Mouse (Mus musculus): ENCODE measurements around the gene Npas2. TPM values are rescaled to one million over a fixed set of nuclear protein-coding genes. Genes with fewer than 3 reads are reported as not detected.

Npas2 gene
- total and polyA plus RNA-seq, 2 experiments from 2014 or later, result 3.5 to 3.7 TPM

GRCm38 (mm10) chr1:39298294-39298693, 104.8 kb downstream of the Npas2 start:
- DNase-seq (ENCODE audit: low spot score) (no peak), ATAC-seq (ENCODE audit: insufficient read depth, low read depth) (no peak)
- no peak for TF ChIP-seq CTCF (IDR thresholded peaks at IDR 0.05; ENCODE audit: low read depth)
- H3K9ac ChIP-seq (replicated peaks; ENCODE audit: low read depth, low read length), result no peak overlapping the region
- no peaks in the 10 kb centered on the region for H3K9me3 ChIP-seq (replicated peaks; ENCODE audit: control insufficient read depth, low read length)
- WGBS, result 82% methylated on average over 9 of the region's 9 CpGs
- H3K27me3 ChIP-seq (ENCODE audit: control insufficient read depth, insufficient read depth, low read length), result no peaks in the 10 kb centered on the region
- no peak overlapping the region for H3K4me3 ChIP-seq (ENCODE audit: low read depth, low read length)
- H3K4me1 ChIP-seq (ENCODE audit: control insufficient read depth, insufficient read depth), result no peaks in the 10 kb centered on the region
- no peak overlapping the region for H3K27ac ChIP-seq (ENCODE audit: low read depth)
- no peak overlapping the region for H3K4me2 ChIP-seq (ENCODE audit: low read depth, low read length)
- peaks cover 27% of the 10 kb centered on the region for H3K36me3 ChIP-seq (replicated peaks; ENCODE audit: control insufficient read depth, insufficient read depth, low read length)

- no peak for TF ChIP-seq CTCF (IDR thresholded peaks at IDR 0.05; ENCODE audit: low read depth)
- TF ChIP-seq EP300 (IDR thresholded peaks at IDR 0.05; ENCODE audit: low read depth), result no peak
- Histone ChIP-seq H3K27ac (ENCODE audit: low read depth) (no peak overlapping the region), H3K4me3 (ENCODE audit: low read depth, low read length) (no peak overlapping the region), H3K4me1 (ENCODE audit: control insufficient read depth, insufficient read depth) (no peaks in the 10 kb centered on the region), H3K36me3 (replicated peaks; ENCODE audit: control insufficient read depth, insufficient read depth, low read length) (0 out of 2 replicates have a peak, but pooled peaks cover 16% of the 10 kb centered on the region), H3K9ac (replicated peaks; ENCODE audit: low read depth, low read length) (no peak overlapping the region), H3K27me3 (ENCODE audit: control insufficient read depth, insufficient read depth, low read length) (no peaks in the 10 kb centered on the region), H3K9me3 (replicated peaks; ENCODE audit: control insufficient read depth, low read length) (no peaks in the 10 kb centered on the region), H3K4me2 (ENCODE audit: low read depth, low read length) (no peak overlapping the region)
- ATAC-seq (ENCODE audit: insufficient read depth, low read depth) (no peak), DNase-seq (ENCODE audit: low spot score) (no peak)
- 91% methylated on average over 9 of the region's 9 CpGs for WGBS
Measured at GRCm38 (mm10) chr1:39300243-39300642, 106.7 kb downstream of the Npas2 start.

DNA sequence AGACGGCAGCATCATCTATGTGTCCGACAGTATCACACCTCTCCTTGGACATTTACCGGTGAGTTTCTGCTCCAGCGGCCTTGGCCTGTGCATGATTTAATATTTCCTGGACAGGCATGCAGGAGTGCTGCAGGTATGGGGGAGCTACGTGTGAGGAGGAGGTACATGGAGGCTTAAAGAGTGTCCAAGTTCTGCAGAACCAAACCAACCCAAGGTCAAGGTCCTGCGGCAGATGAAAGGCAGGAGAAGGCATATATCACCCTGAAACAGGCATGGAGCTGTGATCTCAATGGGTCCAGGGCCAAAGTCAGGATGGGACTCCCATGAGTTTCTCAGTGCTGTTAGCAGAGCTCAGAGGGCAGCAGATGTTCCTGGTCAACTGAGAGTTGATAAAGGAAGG, 107.1 kb downstream of the Npas2 start:
- 92% methylated on average over 6 of the region's 6 CpGs for WGBS
- H3K27ac ChIP-seq (ENCODE audit: low read depth), result no peak overlapping the region
- 0 out of 2 replicates have a peak, but pooled peaks cover 16% of the 10 kb centered on the region for H3K36me3 ChIP-seq (replicated peaks; ENCODE audit: control insufficient read depth, insufficient read depth, low read length)
- ATAC-seq (ENCODE audit: insufficient read depth, low read depth) (no peak), DNase-seq (ENCODE audit: low spot score) (no peak)
- no peaks in the 10 kb centered on the region for H3K4me1 ChIP-seq (ENCODE audit: control insufficient read depth, insufficient read depth)
- H3K9me3 ChIP-seq (replicated peaks; ENCODE audit: control insufficient read depth, low read length), result no peaks in the 10 kb centered on the region
- TF ChIP-seq CTCF (IDR thresholded peaks at IDR 0.05; ENCODE audit: low read depth), result no peak
- TF ChIP-seq EP300 (IDR thresholded peaks at IDR 0.05; ENCODE audit: low read depth), result no peak
- H3K9ac ChIP-seq (replicated peaks; ENCODE audit: low read depth, low read length), result no peak overlapping the region
- H3K4me3 ChIP-seq (ENCODE audit: low read depth, low read length), result no peak overlapping the region
- no peak overlapping the region for H3K4me2 ChIP-seq (ENCODE audit: low read depth, low read length)
- H3K27me3 ChIP-seq (ENCODE audit: control insufficient read depth, insufficient read depth, low read length), result no peaks in the 10 kb centered on the region

GRCm38 (mm10) chr1:39302246-39302645, 108.7 kb downstream of the Npas2 start:
- DNase-seq (ENCODE audit: low spot score), result no peak
- WGBS, result 86% methylated on average over 7 of the region's 7 CpGs
- H3K27ac ChIP-seq (ENCODE audit: low read depth), result no peak overlapping the region
- H3K9me3 ChIP-seq (replicated peaks; ENCODE audit: control insufficient read depth, low read length), result no peaks in the 10 kb centered on the region
- H3K4me2 ChIP-seq (ENCODE audit: low read depth, low read length), result no peak overlapping the region
- H3K27me3 ChIP-seq (ENCODE audit: control insufficient read depth, insufficient read depth, low read length), result no peaks in the 10 kb centered on the region
- 0 out of 2 replicates have a peak, but pooled peaks cover 16% of the 10 kb centered on the region for H3K36me3 ChIP-seq (replicated peaks; ENCODE audit: control insufficient read depth, insufficient read depth, low read length)
- TF ChIP-seq EP300 (IDR thresholded peaks at IDR 0.05; ENCODE audit: low read depth) (no peak), CTCF (IDR thresholded peaks at IDR 0.05; ENCODE audit: low read depth) (no peak)
- no peak for ATAC-seq (ENCODE audit: insufficient read depth, low read depth)
- H3K9ac ChIP-seq (replicated peaks; ENCODE audit: low read depth, low read length), result no peak overlapping the region
- no peak overlapping the region for H3K4me3 ChIP-seq (ENCODE audit: low read depth, low read length)
- 0 out of 2 replicates have a peak, but pooled peaks cover 6% of the 10 kb centered on the region for H3K4me1 ChIP-seq (ENCODE audit: control insufficient read depth, insufficient read depth)

- no peak overlapping the region for H3K9ac ChIP-seq (replicated peaks; ENCODE audit: low read depth, low read length)
- TF ChIP-seq CTCF (IDR thresholded peaks at IDR 0.05; ENCODE audit: low read depth), result no peak
- no peak for TF ChIP-seq EP300 (IDR thresholded peaks at IDR 0.05; ENCODE audit: low read depth)
- 0 out of 2 replicates have a peak, but pooled peaks cover 16% of the 10 kb centered on the region for H3K36me3 ChIP-seq (replicated peaks; ENCODE audit: control insufficient read depth, insufficient read depth, low read length)
- DNase-seq (ENCODE audit: low spot score) (no peak), ATAC-seq (ENCODE audit: insufficient read depth, low read depth) (no peak)
- H3K27me3 ChIP-seq (ENCODE audit: control insufficient read depth, insufficient read depth, low read length), result no peaks in the 10 kb centered on the region
- 73% methylated on average over 4 of the region's 4 CpGs for WGBS
- H3K4me1 ChIP-seq (ENCODE audit: control insufficient read depth, insufficient read depth), result 0 out of 2 replicates have a peak, but pooled peaks cover 9% of the 10 kb centered on the region
- no peak overlapping the region for H3K4me2 ChIP-seq (ENCODE audit: low read depth, low read length)
- H3K27ac ChIP-seq (ENCODE audit: low read depth), result no peak overlapping the region
- H3K4me3 ChIP-seq (ENCODE audit: low read depth, low read length), result no peak overlapping the region
- H3K9me3 ChIP-seq (replicated peaks; ENCODE audit: control insufficient read depth, low read length), result no peaks in the 10 kb centered on the region
Measured at GRCm38 (mm10) chr1:39303054-39303649, 109.6 kb downstream of the Npas2 start.

GRCm38 (mm10) chr1:39307291-39307690, 113.8 kb downstream of the Npas2 start:
- 0 out of 2 replicates have a peak, but pooled peaks cover 9% of the 10 kb centered on the region for H3K4me1 ChIP-seq (ENCODE audit: control insufficient read depth, insufficient read depth)
- no peak for ATAC-seq (ENCODE audit: insufficient read depth, low read depth)
- no peak for DNase-seq (ENCODE audit: low spot score)
- TF ChIP-seq CTCF (IDR thresholded peaks at IDR 0.05; ENCODE audit: low read depth) (no peak), EP300 (IDR thresholded peaks at IDR 0.05; ENCODE audit: low read depth) (no peak)
- H3K27ac ChIP-seq (ENCODE audit: low read depth), result no peak overlapping the region
- peaks cover 3% of the 10 kb centered on the region; the same call in 1 of the 2 replicates for H3K36me3 ChIP-seq (replicated peaks; ENCODE audit: control insufficient read depth, insufficient read depth, low read length)
- no peak overlapping the region for H3K9ac ChIP-seq (replicated peaks; ENCODE audit: low read depth, low read length)
- no peak overlapping the region for H3K4me3 ChIP-seq (ENCODE audit: low read depth, low read length)
- H3K9me3 ChIP-seq (replicated peaks; ENCODE audit: control insufficient read depth, low read length), result no peaks in the 10 kb centered on the region
- no peak overlapping the region for H3K4me2 ChIP-seq (ENCODE audit: low read depth, low read length)
- no peaks in the 10 kb centered on the region for H3K27me3 ChIP-seq (ENCODE audit: control insufficient read depth, insufficient read depth, low read length)

Measured in heart, postnatal 0 days (tissue).